Mouse (Mus musculus) frontal cortex, postnatal 25 days (tissue): ENCODE data around the gene Notch4.

ENCODE experiments used
- DNase-seq, 2 experiments: peaks; one replicate each; pipeline ENCODE4 v3.0.0; 2022; ENCODE audit warnings: low spot score in 2 of 2

Gene Notch4

DNA sequence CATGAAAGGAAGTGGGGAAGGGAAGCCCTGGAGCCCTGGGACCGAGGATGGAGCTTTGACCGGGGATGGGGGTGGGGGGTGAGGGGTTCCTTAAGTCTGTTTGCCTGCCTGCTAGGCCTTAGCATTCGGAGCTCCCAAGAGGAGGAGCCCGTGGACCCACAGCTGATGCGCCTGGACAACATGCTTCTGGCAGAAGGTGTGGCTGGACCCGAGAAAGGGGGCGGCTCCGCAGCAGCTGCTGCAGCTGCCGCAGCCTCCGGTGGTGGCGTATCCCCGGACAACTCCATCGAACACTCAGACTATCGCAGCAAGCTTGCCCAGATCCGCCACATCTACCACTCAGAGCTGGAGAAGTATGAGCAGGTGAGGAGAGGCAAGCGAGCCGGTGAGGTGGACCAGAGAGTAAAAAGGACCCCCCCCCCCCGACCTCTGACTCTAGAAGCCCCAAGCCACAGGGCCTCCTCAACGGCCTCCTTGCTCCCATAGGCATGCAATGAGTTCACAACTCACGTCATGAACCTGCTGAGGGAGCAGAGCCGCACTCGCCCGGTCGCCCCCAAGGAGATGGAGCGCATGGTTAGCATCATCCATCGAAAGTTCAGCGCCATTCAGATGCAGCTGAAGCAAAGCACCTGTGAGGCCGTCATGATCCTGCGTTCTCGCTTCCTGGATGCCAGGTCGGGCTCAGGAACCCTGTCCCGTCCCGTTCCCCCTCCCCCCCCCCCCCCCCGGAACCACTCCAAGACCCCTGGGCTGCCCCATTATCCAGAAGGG is 29.9 kb downstream of the Notch4 start:
- DNase-seq = no peak

GRCm38 (mm10) chr17:34596098-34596497 is 32.0 kb downstream of the Notch4 start:
- DNase-seq = no peak

DNA sequence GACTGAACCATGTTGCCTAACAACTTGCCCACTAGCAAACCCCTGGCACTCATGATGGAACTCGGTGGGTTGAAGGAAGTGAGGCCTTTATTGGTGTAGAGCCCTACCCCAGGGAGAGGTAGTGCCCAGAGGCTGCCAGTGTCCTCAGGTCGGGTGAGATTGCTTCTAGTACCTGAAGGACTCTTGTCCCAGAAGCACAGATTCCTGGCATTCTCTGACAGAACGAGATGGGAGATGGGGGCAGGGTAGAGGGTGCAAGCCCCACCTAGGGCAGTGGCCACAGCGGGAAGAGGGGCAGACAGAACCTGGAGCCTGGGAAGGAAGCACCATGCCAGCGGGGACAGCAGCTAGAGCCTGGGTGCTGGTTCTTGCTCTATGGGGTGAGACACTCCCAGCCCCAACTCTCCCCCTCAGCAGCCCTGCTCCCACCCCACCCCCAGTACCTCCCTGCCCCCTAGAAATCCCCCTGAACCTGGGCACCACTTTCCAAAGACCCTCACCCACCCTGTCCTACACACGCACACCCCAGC is 33.6 kb downstream of the Notch4 start, which contains the start of gene Ager:
Gene Ager (plus strand): TSS at position 297 of the 530 bp plus-strand sequence.
- DNase-seq = no peak

GRCm38 (mm10) chr17:34599891-34600290 is 35.8 kb downstream of the Notch4 start:
- DNase-seq = no peak

DNA sequence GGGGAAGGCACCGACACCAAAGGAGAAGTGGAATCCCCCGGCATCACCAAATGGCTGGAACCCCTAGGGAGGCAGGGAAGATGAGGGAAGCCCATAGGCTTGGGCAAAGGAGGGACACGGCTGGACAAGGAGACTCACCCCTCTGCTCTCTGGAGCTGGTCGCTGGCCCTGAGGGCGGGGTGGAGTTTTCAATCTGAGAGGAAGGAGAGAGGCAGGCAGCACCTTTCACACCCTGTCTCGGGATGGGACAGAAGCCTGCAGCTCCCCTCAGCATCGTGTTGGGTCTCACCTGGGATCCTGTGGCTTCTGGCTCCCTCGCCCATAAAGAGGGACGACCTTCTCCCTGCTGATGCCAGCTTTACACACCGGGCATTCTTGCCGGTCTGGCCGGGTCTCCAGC is 37.7 kb downstream of the Notch4 start:
- DNase-seq = no peak

DNA sequence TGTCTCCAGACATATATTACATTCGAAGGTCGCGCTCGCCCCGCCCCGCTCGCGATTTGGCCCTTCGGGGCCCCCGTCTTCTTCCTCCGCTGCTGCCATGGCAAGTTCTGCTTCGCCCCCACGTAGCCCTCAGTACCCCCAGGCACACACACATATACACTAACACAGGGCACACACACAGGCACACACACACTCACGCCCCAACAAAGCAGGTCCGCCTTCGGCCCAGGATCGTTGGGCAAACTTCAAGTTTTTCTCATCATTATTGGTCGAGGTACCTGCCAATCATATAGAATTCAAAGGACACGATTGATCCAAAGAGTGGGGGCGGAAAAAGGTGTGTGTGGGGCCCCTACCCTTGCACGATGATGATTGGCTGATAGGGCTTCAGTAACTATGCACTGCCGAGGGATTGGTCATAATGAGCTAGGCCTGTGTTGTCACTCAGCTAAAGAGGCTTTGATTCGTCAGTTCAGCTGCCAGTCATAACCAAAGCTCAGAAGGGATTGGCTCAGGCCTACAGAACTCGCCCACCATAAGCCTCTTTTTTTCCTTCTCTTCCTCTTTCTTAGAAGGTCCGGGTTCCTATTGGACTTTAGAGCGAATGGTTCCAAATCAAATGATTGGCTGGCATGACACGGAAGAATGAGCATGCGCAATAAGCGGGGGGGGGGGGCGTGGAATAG is 39.5 kb downstream of the Notch4 start, which contains the start of gene Rnf5:
Gene Rnf5 (minus strand): TSS at position 316 of the 686 bp plus-strand sequence.
- peak; percentile 98 to 99 for DNase-seq

DNA sequence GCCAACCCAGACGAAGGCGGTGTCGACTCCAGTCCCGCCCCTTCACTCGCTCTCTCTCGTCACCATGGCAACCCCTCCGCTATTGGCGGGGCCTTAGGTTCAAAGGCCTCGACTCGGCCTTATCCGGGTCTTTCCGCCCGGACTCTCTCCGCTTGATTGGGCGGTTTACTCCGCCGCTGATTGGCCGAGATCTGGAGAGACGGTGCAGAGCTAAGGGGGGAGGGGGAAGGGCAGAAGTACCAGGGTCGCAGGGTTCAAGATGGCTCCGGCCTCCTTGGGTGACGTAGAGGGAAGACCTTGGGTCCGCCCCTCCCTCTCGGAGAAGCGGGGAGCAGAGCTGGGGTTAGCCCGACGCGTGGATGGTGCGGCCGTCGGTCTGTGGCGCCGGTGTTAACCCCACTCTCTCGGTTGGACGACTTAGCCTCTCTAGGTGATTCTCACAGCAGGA is 40.0 kb downstream of the Notch4 start, which contains the start of gene Agpat1:
Gene Agpat1 (plus strand): TSS at position 202 of the 448 bp plus-strand sequence.
- peak; percentile 87 to 96 for DNase-seq

GRCm38 (mm10) chr17:34604511-34605237 is 40.6 kb downstream of the Notch4 start:
- no peak for DNase-seq

GRCm38 (mm10) chr17:34605609-34606008 is 41.5 kb downstream of the Notch4 start:
- DNase-seq = peak; percentile 96 to 98

GRCm38 (mm10) chr17:34606186-34607039 is 42.3 kb downstream of the Notch4 start:
- DNase-seq = no peak

GRCm38 (mm10) chr17:34607997-34608396 is 43.9 kb downstream of the Notch4 start:
- no peak for DNase-seq

DNA sequence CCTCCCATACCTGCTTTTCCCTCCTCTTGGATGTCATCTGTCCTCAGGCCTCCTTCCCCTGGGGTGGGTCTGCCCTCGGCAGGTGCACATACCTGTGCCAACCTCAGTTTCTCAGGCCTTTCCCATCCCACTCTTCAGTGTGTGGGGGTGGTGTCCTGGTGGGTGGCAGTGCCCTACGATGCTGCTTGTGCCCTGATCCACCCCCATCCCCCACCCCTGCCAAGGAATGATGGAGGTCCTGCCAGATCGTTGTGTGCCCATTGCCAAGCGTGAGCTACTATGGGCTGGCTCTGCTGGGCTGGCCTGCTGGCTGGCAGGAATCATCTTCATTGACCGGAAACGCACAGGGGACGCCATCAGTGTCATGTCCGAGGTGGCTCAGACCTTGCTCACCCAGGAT is 47.0 kb downstream of the Notch4 start:
- no peak for DNase-seq

DNA sequence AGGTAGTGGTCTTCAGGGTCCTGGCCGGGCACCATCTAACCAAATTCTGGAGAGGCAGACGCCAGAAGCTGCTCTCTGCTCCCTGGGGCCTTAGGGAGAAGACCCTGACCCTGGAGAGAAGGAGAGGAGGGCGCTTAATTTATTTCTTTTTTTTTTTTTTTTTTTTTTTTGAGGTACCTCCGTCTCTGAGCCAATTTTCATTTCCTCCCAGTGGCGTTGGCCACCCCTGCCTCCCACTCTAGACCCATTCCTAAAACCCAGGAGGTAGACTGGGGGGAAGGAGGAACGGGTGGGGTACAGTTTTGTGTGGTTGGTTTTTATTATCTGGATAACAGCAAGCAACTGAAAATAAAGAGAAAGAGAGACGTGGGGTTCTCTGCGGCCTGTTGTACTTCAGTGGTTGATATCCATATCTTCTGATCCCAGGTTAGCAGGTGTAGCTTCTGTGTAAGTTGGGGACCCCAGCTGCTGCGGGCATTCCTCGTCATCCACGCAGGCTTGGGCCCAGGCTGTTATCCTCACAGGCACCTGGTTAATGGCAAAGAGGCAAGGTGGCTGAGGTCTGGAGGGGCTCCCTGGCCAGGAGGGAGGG is 49.1 kb downstream of the Notch4 start:
- DNase-seq = no peak

DNA sequence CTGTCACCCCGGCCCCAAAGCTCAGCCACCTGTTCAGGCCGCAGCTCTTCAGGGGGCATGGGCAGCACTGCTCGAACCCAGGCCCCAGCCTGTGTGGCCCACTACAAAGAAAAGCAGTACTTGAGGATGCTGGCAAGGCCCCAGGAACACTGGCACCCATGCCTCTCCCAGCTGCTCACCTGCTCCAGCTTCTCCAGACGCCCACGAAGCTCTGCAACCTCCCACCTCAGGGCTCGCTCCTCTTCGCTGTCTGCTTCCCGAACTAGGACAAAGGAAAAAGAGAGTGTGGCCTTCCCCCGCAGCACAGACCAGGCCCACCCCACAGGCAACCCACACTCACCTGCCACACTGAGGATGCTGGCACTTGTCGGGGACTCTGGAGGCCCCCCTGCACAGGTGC is 49.8 kb downstream of the Notch4 start:
- no peak for DNase-seq

DNA sequence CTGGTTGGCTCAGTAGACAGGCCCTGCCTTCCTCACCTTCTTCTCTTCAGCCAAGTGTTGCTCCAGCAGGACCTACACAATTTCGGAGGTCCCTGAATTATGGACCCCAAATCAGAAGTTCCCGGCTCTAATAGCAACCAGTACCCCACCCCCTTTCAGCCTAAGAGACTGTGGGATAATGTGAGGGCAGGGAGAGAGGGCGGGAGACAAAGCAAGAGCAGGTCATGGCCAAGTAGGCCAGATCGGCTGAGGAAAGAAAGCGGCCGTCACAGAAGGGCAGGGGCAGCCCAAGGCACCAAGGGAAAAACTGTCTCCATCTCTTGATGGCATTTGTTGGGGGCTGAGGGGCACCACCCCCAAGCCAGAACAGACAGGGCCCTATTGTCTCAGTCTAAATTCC is 51.8 kb downstream of the Notch4 start, which contains the start of gene Egfl8:
Gene Egfl8 (minus strand): TSS at position 101 of the 400 bp plus-strand sequence.
- DNase-seq = no peak

DNA sequence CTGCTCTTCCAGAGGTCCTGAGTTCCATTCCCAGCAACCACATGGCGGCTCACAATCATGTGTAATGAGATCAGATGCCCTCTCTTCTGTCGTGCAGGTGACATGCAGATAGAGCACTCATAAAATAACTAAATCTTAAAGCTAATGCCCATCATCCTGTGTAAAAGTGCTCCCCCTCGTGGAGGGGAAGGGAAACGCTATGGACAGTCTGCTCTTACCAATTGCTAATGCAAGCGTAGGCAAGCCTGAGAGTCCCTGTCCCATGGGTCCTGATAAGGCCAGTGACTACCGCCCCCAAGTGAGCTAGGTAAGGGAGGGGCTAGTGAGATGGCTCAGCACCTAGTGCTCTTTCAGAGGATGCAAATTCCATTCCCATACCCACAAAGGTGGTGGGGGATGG is 54.9 kb downstream of the Notch4 start:
- DNase-seq = no peak

DNA sequence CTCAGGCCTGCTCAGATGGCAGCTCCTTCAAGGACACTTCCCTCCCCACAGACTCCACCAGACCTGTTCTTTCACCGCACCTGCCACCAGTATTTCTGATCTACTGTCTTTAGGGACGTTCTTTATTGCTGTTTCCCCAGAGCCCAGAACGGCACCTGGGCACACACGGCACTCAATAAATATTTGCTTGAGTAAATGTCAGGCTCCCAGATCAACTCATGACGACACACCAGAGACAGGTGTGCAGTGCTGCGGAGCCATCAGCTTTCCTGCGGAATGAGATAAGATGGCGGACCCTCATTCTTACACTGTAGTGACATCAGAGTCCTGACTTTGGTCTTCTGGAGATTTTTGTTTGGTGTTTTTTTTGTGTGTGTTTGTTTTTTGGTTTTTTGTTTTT is 56.9 kb downstream of the Notch4 start:
- DNase-seq = no peak

DNA sequence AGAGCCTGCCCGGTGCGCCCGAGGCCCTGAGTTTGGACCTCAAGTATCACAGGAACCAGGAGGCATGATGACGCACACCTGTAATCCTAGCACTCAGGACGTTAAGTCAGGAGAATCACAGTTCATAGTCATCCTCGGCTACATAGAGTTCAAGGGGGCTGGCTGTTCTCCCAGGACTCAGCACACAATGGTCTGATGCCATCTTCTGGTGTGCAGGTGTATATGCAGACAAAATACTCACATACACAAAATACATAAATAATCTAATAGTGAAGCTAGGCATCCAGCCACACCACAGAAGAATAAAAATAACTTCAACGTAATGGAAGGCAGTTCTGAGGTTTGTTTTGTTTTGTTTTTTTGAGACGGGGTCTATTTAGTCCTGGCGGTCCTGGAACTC is 59.1 kb downstream of the Notch4 start:
- DNase-seq = no peak

DNA sequence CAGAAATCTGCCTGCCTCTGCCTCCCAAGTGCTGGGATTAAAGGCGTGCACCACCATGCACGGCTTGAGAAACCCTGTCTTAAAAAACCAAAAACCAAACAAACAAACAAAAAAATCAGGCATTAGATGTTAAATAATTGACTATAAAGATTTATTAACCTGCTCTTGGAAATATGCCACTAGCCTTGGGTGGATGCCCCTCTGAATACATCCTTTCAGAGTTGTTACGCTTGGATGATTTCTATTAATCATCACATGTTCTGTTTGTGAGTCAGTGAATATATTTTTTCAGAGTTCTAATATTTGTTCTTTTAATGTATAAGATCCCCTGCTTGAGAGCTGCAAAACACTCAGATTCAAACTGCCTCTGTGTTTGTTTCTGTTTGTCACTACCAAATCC is 60.9 kb downstream of the Notch4 start:
- DNase-seq = no peak

- DNase-seq = no peak
Measured at GRCm38 (mm10) chr17:34626062-34626772, 62.1 kb downstream of the Notch4 start.
